Mouse (Mus musculus) midbrain, embryonic 15.5 days (tissue): ENCODE results near the gene Alox5. TPM values are rescaled to one million over a fixed set of nuclear protein-coding genes. Genes with fewer than 3 reads are reported as not detected.

Source experiments
- ATAC-seq: fragments of 200-750 bp; cut with Nextera tagmentation; replicated peaks from 2 replicates; pipeline ENCODE4 v1.8.0; 2017; ENCODE audit warnings: moderate TSS enrichment
- H3K27ac ChIP-seq: fragments of 300-500 bp; sonication (generic); 2 replicates; pipeline ENCODE4 v1.5.1; 2015; ENCODE audit warnings: mild to moderate bottlenecking, inconsistent platforms
- H3K27me3 ChIP-seq: fragments of 300-500 bp; sonication (generic); replicated peaks from 2 replicates; pipeline ENCODE4 v1.6.1; 2015; ENCODE audit warnings: inconsistent platforms
- H3K36me3 ChIP-seq: fragments of 300-500 bp; sonication (generic); replicated peaks from 2 replicates; pipeline ENCODE4 v1.6.1; 2015; ENCODE audit warnings: inconsistent platforms
- H3K4me1 ChIP-seq: fragments of 300-500 bp; sonication (generic); 2 replicates; pipeline ENCODE4 v1.6.1; 2015; ENCODE audit warnings: inconsistent platforms
- H3K4me2 ChIP-seq: fragments of 300-500 bp; sonication (generic); 2 replicates; pipeline ENCODE4 v1.6.1; 2015; ENCODE audit warnings: inconsistent platforms, mild to moderate bottlenecking, moderate library complexity
- H3K4me3 ChIP-seq: fragments of 300-500 bp; sonication (generic); 2 replicates; pipeline ENCODE4 v1.5.1; 2015; ENCODE audit warnings: mild to moderate bottlenecking, inconsistent platforms
- H3K9ac ChIP-seq: fragments of 300-500 bp; sonication (generic); 2 replicates; pipeline ENCODE4 v1.6.1; 2015; ENCODE audit warnings: mild to moderate bottlenecking, inconsistent platforms
- H3K9me3 ChIP-seq: fragments of 300-500 bp; sonication (generic); 2 replicates; pipeline ENCODE4 v1.6.1; 2016; ENCODE audit warnings: inconsistent platforms
- WGBS: fragments of 180-500 bp; shearing (Covaris S2); methylation state at CpG from one replicate; pipeline ENCODE4 v1.1.7; 2015; ENCODE audit warnings: mixed read lengths; 5-methylcytosine and 5-hydroxymethylcytosine counted together
- polyA plus RNA-seq: library from polyadenylated mRNA; unstranded; fragments of >200 nt; fragmentation: Nextera tagmentation; extraction: Ambion mirVana; gene quantifications from 2 replicates; pipeline ENCODE4 v1.2.1, GENCODE M21; 2015

Gene Alox5
- polyA plus RNA-seq, 1 experiment from 2014 or later: 0.30 TPM

- 94% methylated on average over 4 of the region's 4 CpGs for WGBS
- H3K36me3 ChIP-seq: no peaks in the 10 kb centered on the region
- H3K27me3 ChIP-seq: no peaks in the 10 kb centered on the region
- H3K4me1 ChIP-seq: no peaks in the 10 kb centered on the region
- no peaks in the 10 kb centered on the region for H3K9me3 ChIP-seq
- ATAC-seq: no peak
- no peak overlapping the region for H3K4me2 ChIP-seq
- no peak overlapping the region for H3K27ac ChIP-seq
- no peak overlapping the region for H3K9ac ChIP-seq
- H3K4me3 ChIP-seq: no peak overlapping the region
Measured at GRCm38 (mm10) chr6:116440849-116441248, 20.1 kb downstream of the Alox5 start.

DNA sequence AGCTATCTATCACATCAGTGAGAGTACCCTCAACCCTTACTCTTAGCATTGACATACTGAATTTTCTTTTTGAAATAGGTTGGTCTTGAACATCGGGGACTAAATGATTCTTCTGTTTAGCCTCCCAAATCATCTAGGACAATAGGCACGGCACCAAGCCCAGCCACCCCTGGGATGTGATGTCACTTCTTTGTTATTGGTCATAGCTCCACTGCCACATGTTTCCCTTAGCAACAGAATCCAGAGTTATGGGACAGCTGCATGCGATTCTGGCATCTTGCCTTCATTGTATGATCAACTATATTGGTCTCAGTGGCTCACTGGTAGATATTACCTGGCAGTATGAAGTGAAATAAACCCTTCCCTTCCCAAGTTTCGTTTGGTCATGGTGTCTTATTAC lies 20.5 kb downstream of the Alox5 start:
- no peak for ATAC-seq
- no peaks in the 10 kb centered on the region for H3K9me3 ChIP-seq
- H3K9ac ChIP-seq: no peak overlapping the region
- no peaks in the 10 kb centered on the region for H3K27me3 ChIP-seq
- no peak overlapping the region for H3K27ac ChIP-seq
- WGBS: 71% methylated on average over 4 of the region's 4 CpGs
- H3K4me3 ChIP-seq: no peak overlapping the region
- no peaks in the 10 kb centered on the region for H3K36me3 ChIP-seq
- H3K4me2 ChIP-seq: no peak overlapping the region
- no peaks in the 10 kb centered on the region for H3K4me1 ChIP-seq

- no peaks in the 10 kb centered on the region for H3K9me3 ChIP-seq
- no peak overlapping the region for H3K27ac ChIP-seq
- no peak overlapping the region for H3K4me3 ChIP-seq
- H3K9ac ChIP-seq: no peak overlapping the region
- no peak for ATAC-seq
- H3K4me1 ChIP-seq: no peaks in the 10 kb centered on the region
- no peak overlapping the region for H3K4me2 ChIP-seq
- WGBS: 90% methylated on average over 6 of the region's 6 CpGs
- no peaks in the 10 kb centered on the region for H3K27me3 ChIP-seq
- H3K36me3 ChIP-seq: no peaks in the 10 kb centered on the region
Measured at GRCm38 (mm10) chr6:116439531-116439930, 21.4 kb downstream of the Alox5 start.

DNA sequence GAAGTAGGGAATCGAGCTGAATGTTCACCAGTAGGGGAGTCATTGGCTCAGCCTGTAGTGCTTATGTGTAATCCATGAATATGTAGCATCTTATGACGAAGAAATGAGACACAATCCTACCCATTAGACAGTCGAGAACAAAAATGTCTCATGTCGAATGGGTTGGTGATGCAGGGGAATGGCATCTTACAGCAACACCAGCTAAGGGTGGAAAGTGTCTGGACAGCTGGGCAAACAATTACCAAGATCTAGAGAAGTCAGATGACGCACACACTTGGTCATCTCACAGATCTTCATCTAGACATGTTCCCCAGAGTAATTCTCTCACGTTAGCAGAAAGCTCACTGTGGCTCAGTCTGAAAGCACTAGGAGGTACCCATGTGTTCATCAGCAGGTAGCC lies 22.1 kb downstream of the Alox5 start:
- H3K4me1 ChIP-seq: no peaks in the 10 kb centered on the region
- 80% methylated on average over 6 of the region's 6 CpGs for WGBS
- H3K4me3 ChIP-seq: no peak overlapping the region
- no peak overlapping the region for H3K4me2 ChIP-seq
- no peak overlapping the region for H3K27ac ChIP-seq
- H3K9ac ChIP-seq: no peak overlapping the region
- no peaks in the 10 kb centered on the region for H3K36me3 ChIP-seq
- H3K27me3 ChIP-seq: no peaks in the 10 kb centered on the region
- H3K9me3 ChIP-seq: no peaks in the 10 kb centered on the region
- ATAC-seq: no peak

DNA sequence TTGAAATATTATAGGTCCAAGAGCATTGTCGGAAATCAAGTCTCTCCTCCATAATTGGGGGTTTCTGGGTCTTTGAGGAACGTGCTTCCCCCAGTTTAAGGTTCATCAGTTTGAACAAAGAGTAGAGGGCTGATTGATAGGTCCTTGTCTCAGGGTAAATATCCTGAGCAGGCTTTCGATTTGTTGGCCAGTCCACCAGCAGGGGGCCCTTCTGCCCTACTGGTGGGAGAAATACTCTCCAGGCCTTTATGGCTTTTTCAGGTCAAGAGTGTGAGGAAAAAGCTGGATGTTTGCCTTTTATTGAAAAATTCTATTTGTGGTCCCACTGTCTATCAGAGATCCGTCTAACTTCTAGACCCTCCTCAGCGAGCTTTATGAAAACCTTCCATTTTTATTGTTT lies 32.7 kb downstream of the Alox5 start:
- H3K27ac ChIP-seq: no peak overlapping the region
- H3K36me3 ChIP-seq: no peaks in the 10 kb centered on the region
- H3K9ac ChIP-seq: no peak overlapping the region
- 73% methylated on average over 5 of the region's 5 CpGs for WGBS
- no peak for ATAC-seq
- H3K27me3 ChIP-seq: no peaks in the 10 kb centered on the region
- no peaks in the 10 kb centered on the region for H3K4me1 ChIP-seq
- no peak overlapping the region for H3K4me2 ChIP-seq
- no peak overlapping the region for H3K4me3 ChIP-seq
- H3K9me3 ChIP-seq: no peaks in the 10 kb centered on the region

GRCm38 (mm10) chr6:116427552-116427951 lies 33.4 kb downstream of the Alox5 start:
- Histone ChIP-seq H3K9me3 (no peaks in the 10 kb centered on the region), H3K27me3 (no peaks in the 10 kb centered on the region), H3K4me3 (no peak overlapping the region), H3K9ac (no peak overlapping the region), H3K4me2 (no peak overlapping the region), H3K27ac (no peak overlapping the region), H3K36me3 (no peaks in the 10 kb centered on the region), H3K4me1 (no peaks in the 10 kb centered on the region)
- WGBS: 83% methylated on average over 3 of the region's 3 CpGs
- ATAC-seq: no peak

DNA sequence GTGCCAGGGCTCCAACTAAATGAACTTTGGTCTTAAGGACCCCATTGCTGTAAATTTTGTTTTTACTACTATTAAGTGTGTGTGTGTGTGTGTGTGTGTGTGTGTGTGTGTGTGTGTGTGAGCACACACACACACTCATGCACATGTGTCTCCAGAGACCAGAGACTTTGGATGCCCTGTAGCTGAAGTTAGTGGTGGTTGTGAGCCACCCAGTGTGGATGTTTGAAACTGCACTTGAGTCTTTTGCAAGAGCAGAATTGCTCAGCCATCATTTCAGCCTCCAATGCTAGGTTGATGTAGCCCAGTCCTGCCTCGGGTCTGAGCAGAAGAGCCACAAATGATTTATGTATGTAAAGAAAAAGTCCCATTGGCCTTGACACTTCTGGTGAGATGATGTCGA lies 37.3 kb downstream of the Alox5 start:
- Histone ChIP-seq H3K27me3 (no peaks in the 10 kb centered on the region), H3K9ac (no peak overlapping the region), H3K4me1 (no peaks in the 10 kb centered on the region), H3K4me2 (no peak overlapping the region), H3K36me3 (no peaks in the 10 kb centered on the region), H3K9me3 (no peaks in the 10 kb centered on the region), H3K27ac (no peak overlapping the region), H3K4me3 (no peak overlapping the region)
- no peak for ATAC-seq
- WGBS: 64% methylated on average over 2 of the region's 2 CpGs

GRCm38 (mm10) chr6:116422991-116423390 lies 38.0 kb downstream of the Alox5 start:
- H3K27me3 ChIP-seq: no peaks in the 10 kb centered on the region

GRCm38 (mm10) chr6:116420271-116420670 lies 40.7 kb downstream of the Alox5 start:
- WGBS: 84% methylated on average over 10 of the region's 10 CpGs
- Histone ChIP-seq H3K4me1 (no peaks in the 10 kb centered on the region), H3K4me3 (no peak overlapping the region)

More at GRCm38 (mm10) chr6:116422991-116423390, 38.0 kb downstream of the Alox5 start:
- WGBS: 89% methylated on average over 7 of the region's 7 CpGs
- no peak overlapping the region for H3K9ac ChIP-seq
- H3K9me3 ChIP-seq: no peaks in the 10 kb centered on the region
- no peaks in the 10 kb centered on the region for H3K4me1 ChIP-seq
- no peak overlapping the region for H3K27ac ChIP-seq
- no peaks in the 10 kb centered on the region for H3K36me3 ChIP-seq
- no peak for ATAC-seq
- no peak overlapping the region for H3K4me3 ChIP-seq
- no peak overlapping the region for H3K4me2 ChIP-seq

GRCm38 (mm10) chr6:116419699-116420098 lies 41.3 kb downstream of the Alox5 start:
- WGBS: 68% methylated on average over 6 of the region's 6 CpGs
- no peaks in the 10 kb centered on the region for H3K27me3 ChIP-seq
- no peak overlapping the region for H3K4me2 ChIP-seq
- no peaks in the 10 kb centered on the region for H3K36me3 ChIP-seq
- H3K9me3 ChIP-seq: no peaks in the 10 kb centered on the region
- H3K4me1 ChIP-seq: no peaks in the 10 kb centered on the region
- H3K4me3 ChIP-seq: no peak overlapping the region
- H3K27ac ChIP-seq: no peak overlapping the region
- H3K9ac ChIP-seq: no peak overlapping the region
- no peak for ATAC-seq

More at GRCm38 (mm10) chr6:116420271-116420670, 40.7 kb downstream of the Alox5 start:
- Histone ChIP-seq H3K27me3 (no peaks in the 10 kb centered on the region), H3K9ac (no peak overlapping the region), H3K27ac (no peak overlapping the region), H3K9me3 (no peaks in the 10 kb centered on the region), H3K36me3 (no peaks in the 10 kb centered on the region), H3K4me2 (no peak overlapping the region)
- ATAC-seq: no peak

DNA sequence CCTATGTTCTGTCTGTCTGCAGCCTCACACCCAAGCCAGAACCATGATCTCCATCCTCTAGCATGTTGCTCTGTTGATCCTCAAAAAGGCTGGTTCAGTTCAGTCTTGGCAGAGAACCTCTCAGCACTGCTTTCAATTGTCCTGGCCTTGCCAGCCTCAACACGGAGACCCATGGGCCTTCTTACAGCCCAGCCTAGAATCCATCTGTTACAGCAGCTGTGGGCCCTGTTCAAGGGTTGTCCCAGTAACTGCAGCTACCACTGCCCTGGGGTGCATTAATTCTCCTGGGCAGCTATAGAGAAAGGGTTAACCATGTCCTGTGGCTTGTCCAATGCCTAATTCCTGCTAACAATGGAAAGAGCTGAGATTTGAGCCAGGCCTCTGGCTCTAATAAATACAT lies 42.5 kb downstream of the Alox5 start:
- H3K27me3 ChIP-seq: no peaks in the 10 kb centered on the region
- no peaks in the 10 kb centered on the region for H3K36me3 ChIP-seq
- H3K9me3 ChIP-seq: no peaks in the 10 kb centered on the region
- 70% methylated on average over 1 of the region's 1 CpGs for WGBS
- no peak overlapping the region for H3K27ac ChIP-seq
- H3K4me3 ChIP-seq: no peak overlapping the region
- no peaks in the 10 kb centered on the region for H3K4me1 ChIP-seq
- ATAC-seq: no peak
- no peak overlapping the region for H3K9ac ChIP-seq
- H3K4me2 ChIP-seq: no peak overlapping the region

DNA sequence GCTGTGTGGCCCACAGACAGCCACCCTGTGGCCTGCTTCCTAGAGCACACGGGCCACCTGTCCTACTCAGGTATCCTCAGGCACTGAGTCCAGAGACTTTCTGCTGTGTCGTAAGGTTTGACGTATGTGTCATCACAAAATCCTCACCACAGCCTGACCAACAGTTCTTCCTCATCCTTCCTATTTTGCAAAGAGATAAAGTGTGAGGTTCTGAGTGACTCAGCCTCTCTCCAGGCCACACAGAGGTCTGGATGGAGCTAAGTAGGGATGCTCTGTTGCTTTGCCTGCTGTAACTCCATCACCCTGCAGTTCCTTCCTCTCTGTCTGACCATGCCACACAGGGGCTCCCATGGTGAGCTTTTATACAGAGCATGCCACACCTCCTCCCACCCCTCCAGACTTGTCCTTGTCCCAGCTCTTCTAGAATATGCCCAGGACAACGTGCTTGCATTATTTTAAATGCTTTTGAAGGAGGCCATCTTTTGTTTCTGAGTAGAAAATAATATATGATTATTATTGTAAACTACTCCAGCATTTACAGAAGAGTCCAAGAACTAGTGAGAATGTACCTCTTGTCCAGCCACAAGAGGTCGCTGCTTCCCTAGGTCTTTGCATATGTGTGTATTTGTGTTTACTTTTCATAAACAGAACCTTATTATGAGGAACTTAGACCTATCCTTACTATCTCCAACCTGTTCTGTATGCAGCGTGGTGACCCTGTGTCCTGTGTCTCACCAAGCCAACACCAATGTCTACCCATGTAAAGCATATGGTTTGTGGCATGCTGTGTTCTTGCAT lies 43.3 kb downstream of the Alox5 start:
- Histone ChIP-seq H3K27me3 (no peaks in the 10 kb centered on the region), H3K9me3 (no peaks in the 10 kb centered on the region), H3K4me3 (no peak overlapping the region), H3K4me1 (no peaks in the 10 kb centered on the region), H3K9ac (no peak overlapping the region), H3K36me3 (no peaks in the 10 kb centered on the region), H3K4me2 (no peak overlapping the region), H3K27ac (no peak overlapping the region)
- no peak for ATAC-seq
- 66% methylated on average over 6 of the region's 6 CpGs for WGBS

DNA sequence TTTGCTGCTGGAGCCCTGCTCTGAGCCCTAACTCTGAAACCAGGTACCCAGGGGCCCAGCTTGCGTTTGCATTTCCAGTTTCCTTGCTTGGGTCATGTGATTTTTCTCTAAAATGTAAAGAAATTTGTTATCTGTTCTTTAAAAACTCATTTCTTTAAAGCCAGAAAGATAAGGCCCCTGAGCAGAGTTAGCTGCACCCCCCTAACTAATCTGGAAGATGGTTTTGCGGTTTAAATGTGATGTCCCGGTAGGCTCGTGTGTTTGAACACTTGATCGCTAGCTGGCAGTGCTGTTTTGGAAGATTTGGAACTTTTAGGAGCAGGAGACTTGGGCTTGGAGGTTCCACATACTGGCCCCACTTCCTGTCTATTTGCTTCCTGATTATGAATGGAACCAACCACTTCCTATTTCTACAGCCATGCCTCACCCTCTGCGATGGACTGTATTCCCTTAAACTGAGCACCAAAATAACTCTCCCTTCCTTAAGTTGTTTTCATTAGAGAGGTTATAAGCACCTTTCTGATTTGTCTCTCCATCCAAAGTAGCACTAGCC lies 44.9 kb downstream of the Alox5 start:
- Histone ChIP-seq H3K27me3 (no peaks in the 10 kb centered on the region), H3K4me3 (no peak overlapping the region), H3K4me2 (no peak overlapping the region), H3K36me3 (no peaks in the 10 kb centered on the region; the same call in 1 of the 2 replicates), H3K9me3 (no peaks in the 10 kb centered on the region), H3K27ac (no peak overlapping the region), H3K9ac (no peak overlapping the region), H3K4me1 (no peaks in the 10 kb centered on the region)
- WGBS: 93% methylated on average over 6 of the region's 6 CpGs
- ATAC-seq: no peak
